ENCODE assay signal across 25 mouse cellular contexts in the genomic region with DNA sequence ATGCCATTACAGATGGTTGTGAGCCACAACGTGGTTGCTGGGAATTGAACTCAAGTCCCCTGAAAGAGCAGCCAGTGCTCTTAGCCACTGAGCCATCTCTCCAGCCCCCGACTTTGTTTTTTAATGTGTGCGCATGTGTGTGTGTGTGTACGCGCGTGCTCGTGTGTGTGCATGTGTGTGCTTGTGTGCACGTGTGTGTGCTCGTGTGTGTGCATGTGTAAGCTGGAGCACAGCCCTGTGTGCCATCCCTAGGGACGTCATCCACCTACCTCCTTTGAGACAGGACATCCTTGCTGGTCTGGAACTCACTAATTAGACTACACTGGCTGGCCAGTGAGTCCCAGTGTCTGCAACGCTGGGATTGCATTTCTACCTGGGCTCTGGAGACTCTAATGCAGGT. TPM values are rescaled to one million over a fixed set of nuclear protein-coding genes. Genes with fewer than 3 reads are reported as not detected.
"Had no signal": no experiment of that assay in that cellular context is flagged by ENCODE, and none has a peak within 500 bp of the region (broad histone marks: within the 10 kb centered on the region; RNA-seq: fewer than 3 reads in every experiment).

No protein-coding gene starts in this region.

- H3K9ac ChIP-seq: kidney, embryonic 15.5 days; limb, embryonic 13.5 days; liver, embryonic 14.5 days; neural tube, embryonic 12.5 days; neural tube, embryonic 15.5 days had no signal

- H3K27me3 ChIP-seq: limb, embryonic 13.5 days had no signal

- H3K36me3 ChIP-seq: kidney, embryonic 15.5 days; limb, embryonic 10.5 days; limb, embryonic 13.5 days; midbrain, embryonic 10.5 days; neural tube, embryonic 12.5 days; neural tube, embryonic 15.5 days had no signal

- H3K4me2 ChIP-seq: kidney, embryonic 15.5 days; limb, embryonic 13.5 days; neural tube, embryonic 12.5 days; neural tube, embryonic 15.5 days had no signal

- H3K9me3 ChIP-seq: kidney, embryonic 15.5 days; limb, embryonic 10.5 days; limb, embryonic 13.5 days; midbrain, embryonic 10.5 days; neural tube, embryonic 12.5 days; neural tube, embryonic 15.5 days had no signal

- DNase-seq: layer of hippocampus, postnatal 36 days; lung, adult 2 months; lung, postnatal 14 days; lung, postnatal 4 days; midbrain, embryonic 14.5 days; right cerebral cortex, adult 18-20 months; right cerebral cortex, postnatal 14 days; right cerebral cortex, postnatal 4 days; thymus, postnatal 25 days had no signal

- H3K27ac ChIP-seq: kidney, embryonic 15.5 days; limb, embryonic 10.5 days; limb, embryonic 13.5 days; liver, embryonic 14.5 days; midbrain, embryonic 10.5 days; neural tube, embryonic 12.5 days; neural tube, embryonic 15.5 days; stomach, postnatal 0 days had no signal

- H3K4me3 ChIP-seq: kidney, embryonic 15.5 days; limb, embryonic 10.5 days; limb, embryonic 13.5 days; midbrain, embryonic 10.5 days; neural tube, embryonic 12.5 days; neural tube, embryonic 15.5 days had no signal

RNA-seq across cellular contexts. Expression of gene Inhbe, which starts 1.4 kb away (rescaled TPM):
- total RNA-seq: layer of hippocampus, adult 8-10 months; layer of hippocampus, postnatal 10 days; layer of hippocampus, postnatal 36 days had no signal
- polyA plus RNA-seq: intestine, embryonic 14.5 days; kidney, embryonic 15.5 days; lung, embryonic 16.5 days; neural tube, embryonic 12.5 days; neural tube, embryonic 15.5 days; stomach, embryonic 14.5 days; thymus, postnatal 0 days had no signal

RNA-seq across cellular contexts. Expression of gene Gli1, which starts 11.0 kb away (rescaled TPM):
- total RNA-seq: megakaryocyte progenitor cell, adult 5-6 weeks had no signal

RNA-seq across cellular contexts. Expression of gene Inhbc, which starts 17.5 kb away (rescaled TPM):
- total RNA-seq: layer of hippocampus, adult 8-10 months; layer of hippocampus, postnatal 10 days; layer of hippocampus, postnatal 36 days; left cerebral cortex, postnatal 25 days; megakaryocyte progenitor cell, adult 5-6 weeks had no signal
- polyA plus RNA-seq: intestine, embryonic 14.5 days; limb, embryonic 13.5 days; lung, adult 2 months; lung, embryonic 16.5 days; midbrain, embryonic 10.5 days; midbrain, embryonic 14.5 days; neural tube, embryonic 12.5 days; neural tube, embryonic 15.5 days; stomach, postnatal 0 days; thymus, postnatal 0 days had no signal
